Mouse (Mus musculus) E14TG2a.4 (cell line): ENCODE measurements around the gene Cntn2.

Source experiments
- CTCF ChIP-seq: conservative IDR thresholded peaks from 2 replicates; pipeline ENCODE4 v1.5.1; 2014; ENCODE audit warnings: low read length
- POU5F1 ChIP-seq: IDR thresholded peaks from 2 replicates; pipeline ENCODE4 v1.6.1; 2014; ENCODE audit warnings: low read length, borderline replicate concordance

GRCm38 (mm10) chr1:132528647-132529334 lies 14.3 kb downstream of the Cntn2 start:
- no peak for TF ChIP-seq CTCF
- TF ChIP-seq POU5F1, result no peak
